Mouse (Mus musculus): ENCODE measurements around the gene Txlnb. TPM values are rescaled to one million over a fixed set of nuclear protein-coding genes. Genes with fewer than 3 reads are reported as not detected.

Gene Txlnb
- polyA plus RNA-seq, 1 experiment from 2014 or later: 1.2 TPM

Other genes starting within 250 kb of the Txlnb start
- gene Cited2, start 73.0 kb upstream of the Txlnb start, polyA plus RNA-seq (2015; fragmentation: Nextera tagmentation; extraction: Ambion mirVana): 59.1 and 72.6 TPM in 2 replicates
- 3.9 and 4.4 TPM in 2 replicates for gene Heca, start 151.8 kb downstream of the Txlnb start, polyA plus RNA-seq (2015; fragmentation: Nextera tagmentation; extraction: Ambion mirVana)
- gene Abracl, start 227.1 kb downstream of the Txlnb start, polyA plus RNA-seq (2015; fragmentation: Nextera tagmentation; extraction: Ambion mirVana): 51.6 and 51.7 TPM in 2 replicates

Data from hindbrain, embryonic 16.5 days (tissue).